Mouse (Mus musculus) cerebellum, postnatal 36 days (tissue): ENCODE results near the gene Trit1.
"Not testable (repeated sequence)": the region's sequence is repeated elsewhere in the genome, so short reads cannot be mapped to it uniquely, and the experiment has no call there.

Experiments used
- DNase-seq, 2 experiments: peaks; one replicate each; pipeline ENCODE4 v3.0.0; 2021 to 2022; ENCODE audit warnings: mixed read lengths in 2 of 2

The Trit1 gene

GRCm38 (mm10) chr4:122998537-122999262, 17.7 kb upstream of the Trit1 start:
- DNase-seq = peak in 1 of 2 experiments; percentile 26

- no peak for DNase-seq
These were observed 17.1 kb upstream of the Trit1 start for GRCm38 (mm10) chr4:122999263-122999691.

- no peak for DNase-seq
These were observed 16.3 kb upstream of the Trit1 start for GRCm38 (mm10) chr4:123000130-123000529.

- DNase-seq = peak in 1 of 2 experiments; percentile 18
These were observed 15.6 kb upstream of the Trit1 start for GRCm38 (mm10) chr4:123000617-123001342.

GRCm38 (mm10) chr4:123005054-123005966, 11.1 kb upstream of the Trit1 start:
- DNase-seq = no peak

GRCm38 (mm10) chr4:123012501-123012900, 3.9 kb upstream of the Trit1 start:
- not testable (repeated sequence) for DNase-seq

- no peak for DNase-seq
These were observed 3.0 kb upstream of the Trit1 start for GRCm38 (mm10) chr4:123013346-123013945.

- no peak for DNase-seq
These were observed 2.4 kb upstream of the Trit1 start for GRCm38 (mm10) chr4:123013949-123014406.

- DNase-seq = no peak
These were observed 1.7 kb upstream of the Trit1 start for GRCm38 (mm10) chr4:123014501-123015282.

GRCm38 (mm10) chr4:123021591-123021990, 5.2 kb downstream of the Trit1 start:
- no peak for DNase-seq

GRCm38 (mm10) chr4:123022896-123023295, 6.5 kb downstream of the Trit1 start:
- DNase-seq = no peak

GRCm38 (mm10) chr4:123025418-123025817, 9.0 kb downstream of the Trit1 start:
- no peak for DNase-seq

- no peak for DNase-seq
These were observed 9.8 kb downstream of the Trit1 start for GRCm38 (mm10) chr4:123026161-123026560.

GRCm38 (mm10) chr4:123026597-123026996, 10.2 kb downstream of the Trit1 start:
- DNase-seq = no peak

- DNase-seq = no peak
These were observed 18.4 kb downstream of the Trit1 start for GRCm38 (mm10) chr4:123034841-123035240.

- no peak for DNase-seq
These were observed 19.2 kb downstream of the Trit1 start for GRCm38 (mm10) chr4:123035636-123036035.

- DNase-seq = no peak
These were observed 20.3 kb downstream of the Trit1 start for GRCm38 (mm10) chr4:123036710-123037109.

- no peak for DNase-seq
These were observed 24.7 kb downstream of the Trit1 start for GRCm38 (mm10) chr4:123041131-123041530.

- no peak for DNase-seq
These were observed 27.5 kb downstream of the Trit1 start for GRCm38 (mm10) chr4:123043858-123044257.

- no peak for DNase-seq
These were observed 28.4 kb downstream of the Trit1 start for GRCm38 (mm10) chr4:123044842-123045241.

GRCm38 (mm10) chr4:123046300-123046699, 29.9 kb downstream of the Trit1 start:
- DNase-seq = no peak
